9 mouse cellular contexts compared by ENCODE assay signal in genomic region chr14:70832042-70832441, GRCm38 (mm10).
DNase-seq lines count a peak whose midpoint lies in the region; ATAC-seq lines count a peak whose summit lies in the region.
"Had no signal": no experiment of that assay in that cellular context is flagged by ENCODE, and none has a peak within 500 bp of the region (broad histone marks: within the 10 kb centered on the region; RNA-seq: fewer than 3 reads in every experiment).

No protein-coding gene starts in this region.

- H3K4me1 ChIP-seq in embryonic facial prominence, embryonic 11.5 days (ENCODE audit: control insufficient read depth, insufficient read depth, low read length): no peaks in the 10 kb centered on the region
- 0 out of 2 replicates have a peak, but pooled peaks cover 3% of the 10 kb centered on the region for H3K4me1 ChIP-seq in embryonic facial prominence, embryonic 10.5 days

- H3K27ac ChIP-seq in embryonic facial prominence, embryonic 11.5 days (replicated peaks; ENCODE audit: low read depth, low read length): no peak overlapping the region
- no peak overlapping the region for H3K27ac ChIP-seq in embryonic facial prominence, embryonic 10.5 days (replicated peaks)

- 66% methylated on average over 3 of the region's 3 CpGs for WGBS in embryonic facial prominence, embryonic 11.5 days
- WGBS in embryonic facial prominence, embryonic 10.5 days: 70% methylated on average over 3 of the region's 3 CpGs

- no peaks in the 10 kb centered on the region for H3K9me3 ChIP-seq in embryonic facial prominence, embryonic 11.5 days (replicated peaks; ENCODE audit: control insufficient read depth, low read length)
- H3K9me3 ChIP-seq in embryonic facial prominence, embryonic 10.5 days: no peaks in the 10 kb centered on the region

- ATAC-seq in embryonic facial prominence, embryonic 11.5 days (replicated peaks; ENCODE audit: insufficient number of reproducible peaks, low FRiP score, low TSS enrichment, low read depth): no peak

- H3K4me2 ChIP-seq in embryonic facial prominence, embryonic 11.5 days (ENCODE audit: low read depth, low read length): no peak overlapping the region

- peak; percentile 27 for DNase-seq in embryonic facial prominence, embryonic 11.5 days (ENCODE audit: low spot score)
- no peak for DNase-seq in embryonic facial prominence, embryonic 10.5 days (ENCODE audit: low spot score)
- DNase-seq in kidney, postnatal 10 days: peak; percentile 18
- DNase-seq in kidney, adult 18-20 months: no peak
- DNase-seq in thymus, postnatal 0 days (ENCODE audit: low spot score): peak; percentile 11
- no peak for DNase-seq in thymus, postnatal 4 days
- DNase-seq in yolk sac, embryonic 10.5 days (ENCODE audit: low spot score): peak; percentile 3
- DNase-seq in adrenal gland, postnatal 14 days: no peak
- DNase-seq: lung, adult 18-20 months had no signal

- no peak overlapping the region for H3K4me3 ChIP-seq in embryonic facial prominence, embryonic 11.5 days (ENCODE audit: low read depth, low read length)
- no peak overlapping the region for H3K4me3 ChIP-seq in embryonic facial prominence, embryonic 10.5 days

- no peaks in the 10 kb centered on the region for H3K36me3 ChIP-seq in embryonic facial prominence, embryonic 11.5 days (replicated peaks; ENCODE audit: control insufficient read depth, insufficient read depth, low read depth, low read length)
- H3K36me3 ChIP-seq in embryonic facial prominence, embryonic 10.5 days (replicated peaks): no peaks in the 10 kb centered on the region

- H3K27me3 ChIP-seq in embryonic facial prominence, embryonic 11.5 days (ENCODE audit: control insufficient read depth, insufficient read depth, low read length): no peaks in the 10 kb centered on the region
- H3K27me3 ChIP-seq in embryonic facial prominence, embryonic 10.5 days (replicated peaks; ENCODE audit: low read depth, poor library complexity, severe bottlenecking): no peaks in the 10 kb centered on the region

- H3K9ac ChIP-seq in embryonic facial prominence, embryonic 11.5 days (replicated peaks; ENCODE audit: low read length): no peak overlapping the region

Comparison
In these comparisons a context has a peak if more than half of its experiments do, and no peak if none do; other contexts are left out.
1. DNase-seq: peak in embryonic facial prominence, embryonic 11.5 days (single experiment), kidney, postnatal 10 days (single experiment), thymus, postnatal 0 days (single experiment) and yolk sac, embryonic 10.5 days (single experiment); none in embryonic facial prominence, embryonic 10.5 days (single experiment), kidney, adult 18-20 months (single experiment), thymus, postnatal 4 days (single experiment) and adrenal gland, postnatal 14 days (single experiment).